Mouse (Mus musculus) stomach, embryonic 16.5 days (tissue): Measurements from ENCODE around the gene Xpr1. TPM values are rescaled to one million over a fixed set of nuclear protein-coding genes. Genes with fewer than 3 reads are reported as not detected.

Source experiments
- ATAC-seq: fragments of 200-750 bp; cut with Nextera tagmentation; 2 replicates; pipeline ENCODE4 v1.8.0; 2017; ENCODE audit warnings: moderate number of reproducible peaks, moderate TSS enrichment; ENCODE audit not compliant: insufficient read depth, low FRiP score
- H3K27ac ChIP-seq: fragments of 300-500 bp; sonication (generic); 2 replicates; pipeline ENCODE4 v1.5.1; 2014; ENCODE audit warnings: low read length
- H3K27me3 ChIP-seq: fragments of 300-500 bp; sonication (generic); 2 replicates; pipeline ENCODE4 v1.6.1; 2014; ENCODE audit warnings: low read length, control low read depth, mixed read lengths; ENCODE audit not compliant: control insufficient read depth, insufficient read depth
- H3K36me3 ChIP-seq: fragments of 300-500 bp; sonication (generic); 2 replicates; pipeline ENCODE4 v1.6.1; 2014; ENCODE audit warnings: low read length; ENCODE audit not compliant: control insufficient read depth, insufficient read depth
- H3K4me1 ChIP-seq: fragments of 300-500 bp; sonication (generic); 2 replicates; pipeline ENCODE4 v1.6.1; 2014; ENCODE audit warnings: low read length, control low read depth, mixed read lengths; ENCODE audit not compliant: control insufficient read depth, insufficient read depth
- H3K4me2 ChIP-seq: fragments of 300-500 bp; sonication (generic); 2 replicates; pipeline ENCODE4 v1.6.1; 2014; ENCODE audit warnings: low read depth, low read length, mixed read lengths
- H3K4me3 ChIP-seq: fragments of 300-500 bp; sonication (generic); replicated peaks from 2 replicates; pipeline ENCODE4 v1.5.1; 2014; ENCODE audit warnings: mild to moderate bottlenecking, low read length
- H3K9ac ChIP-seq: fragments of 300-500 bp; sonication (generic); 2 replicates; pipeline ENCODE4 v1.6.1; 2014; ENCODE audit warnings: low read length
- H3K9me3 ChIP-seq: fragments of 300-500 bp; sonication (generic); replicated peaks from 2 replicates; pipeline ENCODE4 v1.6.1; 2016; ENCODE audit warnings: low read length, control low read depth; ENCODE audit not compliant: control insufficient read depth
- WGBS: fragments of 180-500 bp; shearing (Covaris S2); extraction: QIAGEN DNeasy Blood & Tissue Kit; methylation state at CpG from one replicate; pipeline ENCODE4 v1.1.7; 2014; 5-methylcytosine and 5-hydroxymethylcytosine counted together
- polyA plus RNA-seq: library from polyadenylated mRNA; unstranded; fragments of >200 nt; fragmentation: Nextera tagmentation; extraction: Ambion mirVana; gene quantifications from 2 replicates; pipeline ENCODE4 v1.2.1, GENCODE M21; 2015

The Xpr1 gene
- polyA plus RNA-seq, 1 experiment from 2014 or later: 7.8 TPM

DNA sequence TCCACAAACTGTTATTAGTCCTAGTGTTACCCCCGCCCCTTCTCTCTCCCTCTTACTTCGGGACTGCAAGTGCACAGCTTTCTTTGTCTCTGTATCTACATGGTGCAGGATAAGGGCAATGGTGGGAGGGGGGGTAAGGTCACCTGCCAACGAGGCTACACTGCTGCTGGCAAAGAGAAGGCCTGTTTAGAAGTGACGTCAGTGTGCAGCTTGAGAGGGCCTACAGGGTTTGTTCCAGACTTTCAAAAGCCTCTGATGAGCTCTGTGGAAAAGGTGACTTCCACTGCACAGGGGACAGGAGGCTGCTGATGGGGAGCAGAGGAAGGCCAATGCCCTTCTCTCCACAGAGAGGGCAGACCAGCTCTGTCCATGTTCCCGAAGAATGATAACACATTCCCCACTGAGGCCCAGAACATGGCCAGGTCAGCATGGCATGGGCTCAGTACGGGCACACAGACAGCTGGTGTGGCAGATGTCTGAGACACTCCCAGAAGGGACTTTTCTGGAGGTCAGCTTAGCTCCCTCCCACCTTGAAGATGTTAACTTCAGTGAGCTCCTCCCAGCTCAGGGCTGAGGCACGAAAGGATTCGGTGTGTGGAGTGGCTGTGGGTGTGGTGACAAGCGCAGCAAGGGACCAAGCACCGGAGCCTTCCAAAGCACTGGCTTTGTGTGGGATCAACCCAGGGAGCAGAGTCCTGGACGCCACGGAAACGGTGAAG lies 180.8 kb downstream of the Xpr1 start:
- Histone ChIP-seq H3K4me2 (no peak overlapping the region), H3K27me3 (no peaks in the 10 kb centered on the region), H3K4me3 (no peak overlapping the region), H3K9me3 (no peaks in the 10 kb centered on the region), H3K9ac (no peak overlapping the region), H3K4me1 (peaks cover 47% of the 10 kb centered on the region), H3K36me3 (no peaks in the 10 kb centered on the region), H3K27ac (no peak overlapping the region)
- 55% methylated on average over 13 of the region's 13 CpGs for WGBS
- no peak for ATAC-seq

DNA sequence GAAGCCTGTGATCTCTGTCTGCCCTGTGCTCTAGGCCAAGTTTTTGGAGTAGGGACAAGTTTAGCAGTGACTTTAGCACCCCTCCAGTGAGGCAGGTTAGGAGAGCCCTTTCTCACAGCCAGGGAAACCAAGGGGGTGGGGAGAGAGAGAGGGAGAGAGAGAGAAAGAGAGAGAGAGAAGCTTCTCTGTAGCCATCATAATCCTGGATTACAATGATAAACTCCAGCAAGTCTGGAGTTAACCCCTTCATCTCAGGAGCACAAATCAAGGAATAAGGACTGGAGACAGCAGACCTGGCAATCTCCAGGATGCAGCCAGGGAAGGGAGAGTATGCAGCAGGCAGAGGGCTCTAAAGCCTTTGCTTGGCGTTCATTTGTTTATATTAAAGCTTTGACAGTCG lies 181.6 kb downstream of the Xpr1 start:
- no peaks in the 10 kb centered on the region for H3K27me3 ChIP-seq
- H3K4me3 ChIP-seq: no peak overlapping the region
- H3K9ac ChIP-seq: no peak overlapping the region
- no peaks in the 10 kb centered on the region for H3K36me3 ChIP-seq
- 17% methylated on average over 2 of the region's 2 CpGs for WGBS
- no peaks in the 10 kb centered on the region for H3K9me3 ChIP-seq
- H3K27ac ChIP-seq: 0 out of 2 replicates have a peak overlapping the region, but pooled peaks have one; percentile 4
- ATAC-seq: no peak
- no peak overlapping the region for H3K4me2 ChIP-seq
- H3K4me1 ChIP-seq: peaks cover 47% of the 10 kb centered on the region

DNA sequence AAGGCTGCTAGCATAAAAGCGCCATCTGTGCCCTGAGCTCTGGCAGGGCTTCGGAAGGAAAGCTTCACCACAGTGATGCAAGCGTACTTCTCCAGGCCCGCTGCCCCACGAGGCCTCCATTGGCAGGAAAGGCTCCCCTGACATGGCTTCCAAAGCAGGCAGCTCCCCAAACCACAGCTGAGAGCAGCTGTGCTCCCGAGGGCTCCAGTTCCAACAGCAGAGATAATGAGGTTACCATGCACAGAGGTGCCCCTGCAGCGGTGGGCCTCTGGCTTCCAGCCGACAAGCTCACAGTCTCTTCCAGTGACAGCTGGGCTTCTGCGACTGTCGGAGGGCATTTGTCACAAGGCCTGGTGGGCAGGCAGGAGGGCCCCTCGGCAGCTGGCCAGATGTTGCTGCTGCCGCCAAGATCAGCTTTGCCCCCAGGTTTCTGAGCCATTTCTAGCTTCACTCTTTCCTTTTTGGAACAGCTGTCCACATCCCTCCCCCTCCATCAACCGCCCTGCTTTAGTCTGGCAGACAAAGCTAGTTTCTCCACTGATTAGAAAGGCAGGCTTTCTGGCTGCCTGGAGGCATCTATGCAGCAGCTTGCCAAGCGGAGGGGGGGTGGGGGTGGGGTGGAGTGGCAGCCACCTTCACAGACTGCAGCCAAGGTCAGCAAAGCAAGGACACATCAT lies 183.1 kb downstream of the Xpr1 start:
- WGBS: 32% methylated on average over 14 of the region's 14 CpGs
- Histone ChIP-seq H3K27me3 (no peaks in the 10 kb centered on the region), H3K4me2 (peak overlapping the region; percentile 23; the same call in 1 of the 2 replicates), H3K36me3 (no peaks in the 10 kb centered on the region), H3K27ac (peak overlapping the region; percentile 89), H3K9me3 (no peaks in the 10 kb centered on the region), H3K4me3 (no peak overlapping the region), H3K9ac (peak overlapping the region; percentile 32; the same call in 1 of the 2 replicates), H3K4me1 (peaks cover 56% of the 10 kb centered on the region)
- 0 out of 2 replicates have a peak, but pooled peaks have one; percentile 20 for ATAC-seq

DNA sequence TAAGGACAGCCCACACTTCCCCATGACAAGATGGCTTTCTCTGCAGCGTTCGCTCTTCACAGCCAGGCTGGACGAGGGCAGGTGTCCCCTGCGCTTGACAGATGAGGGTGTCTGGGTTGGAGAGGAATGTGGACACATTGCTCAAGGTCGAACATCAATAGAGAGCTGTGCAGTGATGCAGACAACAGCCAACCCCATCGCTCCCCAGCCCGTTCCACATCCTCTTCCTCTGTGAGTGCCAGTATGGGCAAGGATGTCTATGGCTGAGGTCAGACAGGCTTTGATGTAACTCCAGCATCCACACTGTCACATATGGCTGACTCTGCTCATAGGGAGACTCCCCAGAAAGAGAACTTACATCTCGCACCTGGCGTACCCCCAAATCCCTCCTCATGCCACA lies 183.8 kb downstream of the Xpr1 start:
- no peak for ATAC-seq
- H3K4me3 ChIP-seq: no peak overlapping the region
- no peaks in the 10 kb centered on the region for H3K36me3 ChIP-seq
- no peak overlapping the region for H3K4me2 ChIP-seq
- no peaks in the 10 kb centered on the region for H3K27me3 ChIP-seq
- no peak overlapping the region for H3K9ac ChIP-seq
- 73% methylated on average over 9 of the region's 9 CpGs for WGBS
- peaks cover 56% of the 10 kb centered on the region for H3K4me1 ChIP-seq
- H3K27ac ChIP-seq: peak overlapping the region; percentile 89
- H3K9me3 ChIP-seq: no peaks in the 10 kb centered on the region

DNA sequence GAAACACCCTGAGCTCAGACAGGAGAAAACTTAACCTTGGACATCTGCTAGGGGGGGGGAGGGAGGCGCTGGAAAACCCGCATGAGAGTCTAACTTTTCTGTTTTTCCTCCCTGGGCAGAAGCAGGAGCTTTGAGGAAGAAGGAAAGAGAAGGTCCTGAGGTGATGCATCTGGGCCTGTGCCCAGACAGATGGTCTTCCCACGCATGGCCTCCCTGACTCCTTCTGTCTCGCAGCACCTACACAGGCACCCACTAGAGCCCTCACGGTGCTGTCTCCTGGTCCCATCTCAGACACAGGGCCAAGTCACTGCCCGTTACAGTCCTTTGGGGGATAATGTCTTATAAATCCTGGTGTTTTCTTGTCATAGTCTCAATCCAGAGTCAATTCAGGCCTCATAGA lies 184.4 kb downstream of the Xpr1 start:
- Histone ChIP-seq H3K4me1 (peaks cover 55% of the 10 kb centered on the region), H3K27ac (peak overlapping the region; percentile 66; the same call in 1 of the 2 replicates)
- 59% methylated on average over 6 of the region's 6 CpGs for WGBS

DNA sequence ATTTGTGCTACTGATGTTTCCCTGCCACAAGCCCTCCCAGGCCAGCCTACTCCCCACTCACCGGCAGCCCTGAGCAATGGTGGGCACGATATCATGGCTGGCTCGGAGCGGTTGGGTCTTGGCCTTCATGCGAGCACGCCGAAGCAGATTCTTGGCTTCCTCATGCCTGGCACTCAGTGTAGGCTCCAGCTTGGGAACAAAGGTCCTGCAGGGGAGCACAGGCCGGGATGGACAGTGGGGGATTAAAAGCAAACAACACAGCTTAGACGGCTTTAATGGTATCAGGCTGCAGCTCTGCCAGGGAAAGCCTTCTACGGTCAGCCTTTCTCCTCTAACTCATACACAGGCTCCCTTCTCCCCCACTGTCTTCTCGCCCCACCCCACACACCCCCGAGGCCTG lies 184.8 kb downstream of the Xpr1 start:
- WGBS: 58% methylated on average over 12 of the region's 12 CpGs
- no peak overlapping the region for H3K4me3 ChIP-seq
- no peaks in the 10 kb centered on the region for H3K36me3 ChIP-seq
- H3K9me3 ChIP-seq: no peaks in the 10 kb centered on the region
- peaks cover 51% of the 10 kb centered on the region for H3K4me1 ChIP-seq
- peak overlapping the region; percentile 66; the same call in 1 of the 2 replicates for H3K27ac ChIP-seq
- no peaks in the 10 kb centered on the region for H3K27me3 ChIP-seq
- no peak overlapping the region for H3K4me2 ChIP-seq
- ATAC-seq: peak; percentile 19; the same call in 1 of the 2 replicates
- H3K9ac ChIP-seq: peak overlapping the region; percentile 29; the same call in 1 of the 2 replicates

More for the DNA sequence above, 184.4 kb downstream of the Xpr1 start:
- Histone ChIP-seq H3K9ac (peak overlapping the region; percentile 29; the same call in 1 of the 2 replicates), H3K9me3 (no peaks in the 10 kb centered on the region), H3K4me3 (no peak overlapping the region), H3K4me2 (no peak overlapping the region), H3K36me3 (no peaks in the 10 kb centered on the region), H3K27me3 (no peaks in the 10 kb centered on the region)
- no peak for ATAC-seq

DNA sequence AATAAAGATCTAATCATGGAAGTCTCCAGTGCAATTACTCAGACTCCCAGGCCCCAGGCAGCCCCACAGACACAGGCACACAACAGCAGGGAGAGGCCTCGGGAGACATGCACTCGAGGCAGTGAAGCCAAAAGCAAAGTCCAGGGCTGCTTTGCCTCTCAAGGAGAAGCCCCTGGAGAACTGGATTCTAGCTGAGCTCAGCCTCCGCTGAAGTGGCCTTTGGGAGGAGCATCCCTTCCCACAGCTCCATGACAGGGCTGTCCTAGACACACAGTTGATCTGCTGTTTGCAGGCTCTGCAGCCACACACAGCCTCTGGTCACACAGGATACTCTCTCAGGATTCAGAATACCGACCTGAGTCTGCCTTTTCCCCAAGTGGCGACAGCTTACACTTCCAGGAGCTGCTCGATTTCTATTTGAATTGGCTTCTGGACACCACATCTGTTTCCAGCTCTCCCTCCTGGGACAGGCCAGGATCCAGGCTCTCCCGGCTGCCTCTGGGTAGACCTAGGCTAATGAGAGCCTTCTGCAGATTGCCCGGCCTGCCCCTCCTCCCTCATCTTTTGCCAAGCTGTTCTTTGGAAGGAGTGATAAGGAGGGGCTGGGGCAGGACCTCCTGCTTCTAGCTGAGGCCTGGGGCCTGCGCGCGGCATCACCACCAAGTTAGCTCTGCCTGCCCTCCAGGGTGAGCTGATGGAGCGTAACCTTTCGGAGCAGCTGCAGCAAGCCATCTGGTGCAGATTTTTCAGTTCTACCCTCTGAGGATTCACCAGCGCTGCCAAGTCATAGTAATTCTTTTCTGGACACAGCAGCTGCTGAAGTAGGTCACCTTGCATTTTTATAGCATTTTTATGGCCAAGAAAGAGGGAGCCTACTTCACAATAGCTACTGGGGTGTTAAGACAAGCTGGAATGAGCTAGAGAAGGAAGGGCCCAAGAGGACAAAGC lies 187.5 kb downstream of the Xpr1 start:
- peak overlapping the region; percentile 59; the same call in 1 of the 2 replicates for H3K27ac ChIP-seq
- peaks cover 35% of the 10 kb centered on the region for H3K4me1 ChIP-seq
- H3K4me3 ChIP-seq: no peak overlapping the region
- H3K9ac ChIP-seq: peak overlapping the region; percentile 46; the same call in 1 of the 2 replicates
- no peaks in the 10 kb centered on the region for H3K9me3 ChIP-seq
- H3K27me3 ChIP-seq: no peaks in the 10 kb centered on the region
- ATAC-seq: no peak
- no peak overlapping the region for H3K4me2 ChIP-seq
- H3K36me3 ChIP-seq: peaks cover 3% of the 10 kb centered on the region; the same call in 1 of the 2 replicates
- WGBS: 46% methylated on average over 14 of the region's 14 CpGs
